8 mouse cellular contexts compared by ENCODE assay signal in the genomic region with DNA sequence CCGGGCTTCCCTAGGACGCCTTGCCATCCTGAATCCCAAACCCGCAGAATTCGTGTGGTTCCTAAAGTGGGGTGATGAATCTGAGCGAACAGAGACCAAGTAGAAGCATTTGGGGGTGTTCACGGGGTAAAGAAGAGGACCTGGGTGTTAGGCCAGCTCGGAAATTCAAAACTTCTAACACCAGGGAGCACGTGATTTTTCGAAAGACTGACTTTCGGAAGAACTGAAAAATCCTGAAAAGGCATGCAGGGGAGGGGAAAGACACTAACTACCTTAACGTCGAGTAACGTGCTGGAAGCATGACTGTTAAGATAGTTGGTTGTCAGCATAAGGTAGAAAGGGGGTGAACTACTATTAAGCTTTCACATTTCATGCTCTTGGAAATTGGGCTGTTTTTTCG. TPM values are rescaled to one million over a fixed set of nuclear protein-coding genes. Genes with fewer than 3 reads are reported as not detected.
A peak's percentile ranks its signal among the peaks of the same experiment; 100 is the strongest.
DNase-seq lines count a peak whose midpoint lies in the region; ATAC-seq and TF ChIP-seq lines count a peak whose summit lies in the region.

No protein-coding gene starts in this region.

- in situ Hi-C loops in CH12.LX (cut with MboI; ENCODE audit: low pct_ligation_motif_present, low pct_unique_long_range_greater_than_20kb, low sequenced_read_pairs) = loop anchor here (25.0 kb wide), 1 partner anchor 244 kb away; the partner anchor contains the start of gene Ercc6l2

- peaks cover 20% of the 10 kb centered on the region for H3K4me1 ChIP-seq in heart, embryonic 10.5 days
- H3K4me1 ChIP-seq in CH12.LX (ENCODE audit: control insufficient read depth in 1 of 2, insufficient read depth in 2 of 2) = peaks cover 3 to 20% of the 10 kb centered on the region in 2 experiments
- peaks cover 63% of the 10 kb centered on the region for H3K4me1 ChIP-seq in forebrain, embryonic 13.5 days
- peaks cover 18% of the 10 kb centered on the region for H3K4me1 ChIP-seq in liver, embryonic 16.5 days (ENCODE audit: control insufficient read depth, low read depth, low read length)

- no peak for TF ChIP-seq POLR2A in CH12.LX (IDR thresholded peaks at IDR 0.05; ENCODE audit: low read depth, low read length)

- WGBS in heart, embryonic 10.5 days = 2% methylated on average over 14 of the region's 14 CpGs
- under 1% methylated on average over 14 of the region's 14 CpGs for WGBS in forebrain, embryonic 13.5 days
- under 1% methylated on average over 14 of the region's 14 CpGs for WGBS in liver, embryonic 16.5 days (ENCODE audit: insufficient replicate concordance)

- peak overlapping the region; percentile 68 for H3K9ac ChIP-seq in CH12.LX (ENCODE audit: insufficient read depth, low read depth)
- H3K9ac ChIP-seq in forebrain, embryonic 13.5 days = peak overlapping the region; percentile 58
- H3K9ac ChIP-seq in liver, embryonic 16.5 days (ENCODE audit: low read depth, low read length) = peak overlapping the region; percentile 63

- TF ChIP-seq EP300 in CH12.LX (IDR thresholded peaks at IDR 0.05; ENCODE audit: low read length) = no peak

- no peak for DNase-seq in heart, embryonic 10.5 days (ENCODE audit: low spot score)
- DNase-seq in heart, postnatal 10 days = no peak
- DNase-seq in CH12.LX (ENCODE audit: extremely low read depth) = no peak
- no peak for DNase-seq in ovary, adult 18-20 months (ENCODE audit: low spot score)
- no peak for DNase-seq in cerebellum, postnatal 36 days

- peak overlapping the region; percentile 95 for H3K4me3 ChIP-seq in heart, embryonic 10.5 days
- peak overlapping the region; percentile 36 to 73 (median 70) for H3K4me3 ChIP-seq in CH12.LX (replicated peaks in 1 of 3; ENCODE audit: low read depth in 2 of 3, low read length in 2 of 3, poor library complexity in 1 of 3)
- peak overlapping the region; percentile 93 for H3K4me3 ChIP-seq in forebrain, embryonic 13.5 days
- peak overlapping the region; percentile 85 for H3K4me3 ChIP-seq in liver, embryonic 16.5 days (ENCODE audit: low read depth, low read length)

- H3K27me3 ChIP-seq in heart, embryonic 10.5 days (ENCODE audit: insufficient read depth, poor library complexity, severe bottlenecking) = peaks cover 32% of the 10 kb centered on the region; the same call in 1 of the 2 replicates
- peaks cover 41% of the 10 kb centered on the region for H3K27me3 ChIP-seq in CH12.LX (replicated peaks)
- peaks cover 46% of the 10 kb centered on the region for H3K27me3 ChIP-seq in forebrain, embryonic 13.5 days
- peaks cover 45% of the 10 kb centered on the region for H3K27me3 ChIP-seq in liver, embryonic 16.5 days (ENCODE audit: control insufficient read depth, insufficient read depth, low read depth, low read length)

- dilution Hi-C loops in CH12.LX (cut with MboI; ENCODE audit: extremely low pct_ligation_motif_present, extremely low pct_unique_long_range_greater_than_20kb, low sequenced_read_pairs) = no loop called here

- H3K4me2 ChIP-seq in CH12.LX (ENCODE audit: insufficient read depth, low read depth, poor library complexity, severe bottlenecking) = peak overlapping the region; percentile 70
- peak overlapping the region; percentile 99 for H3K4me2 ChIP-seq in forebrain, embryonic 13.5 days
- H3K4me2 ChIP-seq in liver, embryonic 16.5 days (ENCODE audit: low read depth, low read length) = peak overlapping the region; percentile 97

- TF ChIP-seq RAD21 in CH12.LX (IDR thresholded peaks at IDR 0.05; ENCODE audit: low read depth, low read length) = no peak

- H3K79me2 ChIP-seq in CH12.LX (replicated peaks; ENCODE audit: control insufficient read depth, extremely low read depth, insufficient read depth, poor library complexity, severe bottlenecking) = peaks cover 10% of the 10 kb centered on the region

- no peak for ATAC-seq in forebrain, embryonic 13.5 days
- ATAC-seq in liver, embryonic 16.5 days (ENCODE audit: low read depth) = no peak
- ATAC-seq in erythroid progenitor cell, adult 5-6 weeks (replicated peaks; ENCODE audit: low FRiP score, poor library complexity, severe bottlenecking) = no peak

- H3K9me3 ChIP-seq in heart, embryonic 10.5 days = no peaks in the 10 kb centered on the region
- H3K9me3 ChIP-seq in CH12.LX (replicated peaks; ENCODE audit: low read length) = no peaks in the 10 kb centered on the region
- no peaks in the 10 kb centered on the region for H3K9me3 ChIP-seq in forebrain, embryonic 13.5 days (replicated peaks)
- no peaks in the 10 kb centered on the region for H3K9me3 ChIP-seq in liver, embryonic 16.5 days (replicated peaks; ENCODE audit: control insufficient read depth, low read length)

- intact Hi-C loops in heart, postnatal 10 days (cut with DNase I) = loop anchor here (5.0 kb wide), 1 partner anchor 136 kb away; no protein-coding TSS in a partner anchor

- TF ChIP-seq CTCF in CH12.LX (conservative IDR thresholded peaks at IDR 0.05 in 1 of 2, IDR thresholded peaks at IDR 0.05 in 1 of 2; ENCODE audit: low read depth in 2 of 2, low read length in 2 of 2) = no peak

- peak overlapping the region; percentile 96 for H3K27ac ChIP-seq in heart, embryonic 10.5 days
- H3K27ac ChIP-seq in CH12.LX (ENCODE audit: insufficient read depth, low read depth) = peak overlapping the region; percentile 35; the same call in 1 of the 2 replicates
- peak overlapping the region; percentile 41 for H3K27ac ChIP-seq in forebrain, embryonic 13.5 days
- no peak overlapping the region for H3K27ac ChIP-seq in liver, embryonic 16.5 days (ENCODE audit: low read length)

- H3K36me3 ChIP-seq in heart, embryonic 10.5 days = no peaks in the 10 kb centered on the region
- H3K36me3 ChIP-seq in CH12.LX (replicated peaks in 1 of 2; ENCODE audit: control insufficient read depth in 1 of 2, insufficient read depth in 1 of 2, low read length in 1 of 2) = no peaks in the 10 kb centered on the region
- no peaks in the 10 kb centered on the region for H3K36me3 ChIP-seq in forebrain, embryonic 13.5 days (ENCODE audit: poor library complexity, severe bottlenecking)
- no peaks in the 10 kb centered on the region for H3K36me3 ChIP-seq in liver, embryonic 16.5 days (ENCODE audit: control insufficient read depth, insufficient read depth)

TF ChIP-seq in CH12.LX, 34 proteins besides CTCF, POLR2A, EP300 and RAD21:
- no peak for TF ChIP-seq JUN (IDR thresholded peaks at IDR 0.05; ENCODE audit: insufficient read depth, low read depth, low read length)
- TF ChIP-seq BHLHE40 (IDR thresholded peaks at IDR 0.05; ENCODE audit: low read depth, low read length) = peak; percentile 93
- no peak for TF ChIP-seq MEF2A (IDR thresholded peaks at IDR 0.05; ENCODE audit: borderline replicate concordance, low read depth, low read length)
- peak; percentile 61; the same call in 1 of the 2 replicates for TF ChIP-seq CHD2 (IDR thresholded peaks at IDR 0.05; ENCODE audit: low read length)
- peak; percentile 11; the same call in 1 of the 2 replicates for TF ChIP-seq E2F4 (IDR thresholded peaks at IDR 0.05; ENCODE audit: insufficient replicate concordance, low read depth, low read length)
- TF ChIP-seq NELFE (IDR thresholded peaks at IDR 0.05; ENCODE audit: low read depth, low read length) = no peak
- TF ChIP-seq SIN3A (IDR thresholded peaks at IDR 0.05; ENCODE audit: low read length) = no peak
- TF ChIP-seq HCFC1 (IDR thresholded peaks at IDR 0.05; ENCODE audit: low read depth, low read length) = no peak
- no peak for TF ChIP-seq ZNF384 (IDR thresholded peaks at IDR 0.05; ENCODE audit: low read depth, low read length)
- TF ChIP-seq ZMIZ1 (IDR thresholded peaks at IDR 0.05; ENCODE audit: low read depth, low read length) = no peak
- peak; percentile 48 for TF ChIP-seq USF1 (IDR thresholded peaks at IDR 0.05; ENCODE audit: low read depth, low read length)
- no peak for TF ChIP-seq ZKSCAN1 (IDR thresholded peaks at IDR 0.05; ENCODE audit: borderline replicate concordance, low read depth, low read length)
- TF ChIP-seq TCF12 (IDR thresholded peaks at IDR 0.05; ENCODE audit: low read depth, low read length) = no peak; the same call in 1 of the 2 replicates
- TF ChIP-seq TBP (conservative IDR thresholded peaks at IDR 0.05; ENCODE audit: low read depth, low read length) = no peak
- TF ChIP-seq ZC3H11A (IDR thresholded peaks at IDR 0.05; ENCODE audit: low read depth, low read length) = no peak
- no peak for TF ChIP-seq KAT2A (IDR thresholded peaks at IDR 0.05; ENCODE audit: insufficient replicate concordance, low read length)
- TF ChIP-seq MYC (IDR thresholded peaks at IDR 0.05; ENCODE audit: low read depth, low read length) = peak; percentile 75; the same call in 1 of the 2 replicates
- TF ChIP-seq IRF4 (IDR thresholded peaks at IDR 0.05; ENCODE audit: low read depth, low read length) = peak; percentile 22; the same call in 1 of the 2 replicates
- TF ChIP-seq MAX (IDR thresholded peaks at IDR 0.05; ENCODE audit: low read length) = peak; percentile 89
- peak; percentile 51 for TF ChIP-seq USF2 (conservative IDR thresholded peaks at IDR 0.05; ENCODE audit: low read depth, low read length)
- TF ChIP-seq ETS1 (conservative IDR thresholded peaks at IDR 0.05; ENCODE audit: low read depth, low read length) = 0 out of 2 replicates have a peak, but pooled peaks have one; percentile 21

RNA-seq across cellular contexts. Expression of gene Ptch1, which starts 5.1 kb away (rescaled TPM):
- 8.1 and 16.9 TPM in 2 replicates for polyA plus RNA-seq in heart, embryonic 10.5 days (2016; fragmentation: Nextera tagmentation; extraction: Ambion mirVana)
- total RNA-seq in heart, postnatal 10 days (2021) = 10 to 100 TPM; 16.3 to 20.3 TPM
- total RNA-seq in CH12.LX (2012; rRNA removed) (7.4 and 8.2 TPM in 2 replicates), CH12.LX (2014; rRNA removed) (5.2 and 6.2 TPM in 2 replicates)
- 14.9 and 15.5 TPM in 2 replicates for polyA plus RNA-seq in CH12.LX (2012; ENCODE audit: insufficient read length, low read depth)
- 11.3 and 16.0 TPM in 2 replicates for polyA plus RNA-seq in forebrain, embryonic 13.5 days (2015; fragmentation: Nextera tagmentation; extraction: Ambion mirVana)
- 2.9 and 3.1 TPM in 2 replicates for polyA plus RNA-seq in liver, embryonic 16.5 days (2015; fragmentation: Nextera tagmentation; extraction: Ambion mirVana)
- 4.0 and 6.3 TPM in 2 replicates for total RNA-seq in erythroid progenitor cell, adult 5-6 weeks (2015; ENCODE audit: low replicate concordance)
- 1.6 and 2.6 TPM in 2 replicates for total RNA-seq in erythroid progenitor cell, adult 5-6 weeks (2017; ENCODE audit: low replicate concordance)
